Mouse (Mus musculus) thymus, postnatal 4 days (tissue): ENCODE results near the gene Sgsm1.

Source experiments
- DNase-seq: peaks from one replicate; pipeline ENCODE4 v3.0.0; 2021

Sgsm1 gene

DNA sequence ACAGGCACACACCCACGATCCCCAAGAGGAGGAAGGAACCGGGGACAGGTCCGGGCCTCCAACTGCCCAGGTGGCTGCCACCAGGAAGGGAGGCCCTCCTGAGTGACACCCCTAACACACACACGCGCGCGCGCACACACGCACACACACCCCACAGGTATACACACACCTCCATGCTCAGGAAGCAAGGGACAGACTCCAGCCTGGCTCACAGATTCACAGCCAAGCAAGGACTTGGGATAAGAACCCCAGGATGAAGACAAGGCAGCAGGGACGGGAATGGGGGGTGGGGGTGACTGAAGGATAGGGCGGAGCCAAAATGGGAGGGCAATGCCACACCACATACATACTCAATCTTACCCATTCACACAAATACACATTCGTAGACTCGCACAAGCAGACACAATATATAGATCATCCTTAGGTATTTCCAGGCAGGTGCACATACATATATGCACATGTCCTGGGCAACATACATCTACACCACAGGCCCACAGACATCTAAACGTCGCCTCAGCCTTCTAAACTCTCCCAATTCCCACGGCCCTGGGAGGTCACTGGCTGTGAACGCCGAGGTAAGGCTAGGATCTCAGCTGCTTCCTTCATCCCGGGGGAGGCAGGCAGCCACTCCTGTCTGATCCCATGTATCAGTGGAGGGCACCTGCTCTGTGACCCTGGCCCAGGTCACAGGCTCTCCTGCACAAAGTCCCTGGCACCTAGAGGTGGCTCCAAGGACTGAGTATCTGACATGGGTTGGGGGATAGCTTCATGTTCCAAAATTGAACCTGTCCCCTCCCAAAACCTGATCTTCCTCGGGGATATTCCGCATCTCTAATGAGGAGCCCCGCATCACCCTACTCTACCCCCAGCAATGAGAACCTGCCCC lies 852 bp downstream of the Sgsm1 start:
- no peak for DNase-seq

GRCm38 (mm10) chr5:113306750-113307477 lies 3.7 kb downstream of the Sgsm1 start:
- no peak for DNase-seq

DNA sequence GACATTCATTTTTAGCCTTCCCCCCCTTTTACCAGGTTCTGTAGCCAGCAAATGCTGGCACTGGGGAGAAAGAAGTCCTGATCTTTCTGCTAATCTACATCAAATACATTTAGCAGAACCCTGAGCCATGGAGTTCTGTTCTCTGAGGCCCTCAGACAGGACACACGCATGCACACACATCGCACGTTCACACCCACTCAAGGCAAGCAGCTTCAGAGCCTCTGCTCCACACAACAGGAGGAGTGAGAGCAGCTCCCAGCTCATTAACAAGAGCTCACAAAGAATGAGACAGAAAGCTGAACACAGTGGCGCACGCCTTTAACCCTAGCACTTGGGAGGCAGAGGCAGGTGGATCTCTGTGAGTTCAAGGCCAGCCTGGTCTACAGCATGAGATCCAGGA lies 6.1 kb downstream of the Sgsm1 start:
- DNase-seq: no peak

DNA sequence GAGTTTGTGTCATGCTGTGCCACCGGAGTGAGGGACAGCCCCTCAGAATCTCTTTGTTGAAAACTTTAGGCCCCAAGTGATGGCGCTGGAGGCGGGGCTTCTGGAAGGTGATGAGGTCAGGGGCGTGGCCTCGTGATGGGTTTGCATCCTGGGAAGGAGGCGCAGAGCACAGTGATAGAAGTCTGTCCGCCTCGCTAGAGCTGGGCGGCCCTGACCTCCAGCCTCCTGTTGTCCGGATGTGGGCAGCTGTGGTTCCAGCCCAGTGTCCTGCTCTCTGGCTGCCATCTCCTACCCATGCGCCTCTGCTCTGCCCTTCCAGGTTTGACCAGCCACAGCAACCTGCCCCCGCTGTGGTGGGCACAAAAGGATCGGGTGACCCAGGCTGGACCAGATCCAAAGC lies 8.7 kb downstream of the Sgsm1 start:
- no peak for DNase-seq

DNA sequence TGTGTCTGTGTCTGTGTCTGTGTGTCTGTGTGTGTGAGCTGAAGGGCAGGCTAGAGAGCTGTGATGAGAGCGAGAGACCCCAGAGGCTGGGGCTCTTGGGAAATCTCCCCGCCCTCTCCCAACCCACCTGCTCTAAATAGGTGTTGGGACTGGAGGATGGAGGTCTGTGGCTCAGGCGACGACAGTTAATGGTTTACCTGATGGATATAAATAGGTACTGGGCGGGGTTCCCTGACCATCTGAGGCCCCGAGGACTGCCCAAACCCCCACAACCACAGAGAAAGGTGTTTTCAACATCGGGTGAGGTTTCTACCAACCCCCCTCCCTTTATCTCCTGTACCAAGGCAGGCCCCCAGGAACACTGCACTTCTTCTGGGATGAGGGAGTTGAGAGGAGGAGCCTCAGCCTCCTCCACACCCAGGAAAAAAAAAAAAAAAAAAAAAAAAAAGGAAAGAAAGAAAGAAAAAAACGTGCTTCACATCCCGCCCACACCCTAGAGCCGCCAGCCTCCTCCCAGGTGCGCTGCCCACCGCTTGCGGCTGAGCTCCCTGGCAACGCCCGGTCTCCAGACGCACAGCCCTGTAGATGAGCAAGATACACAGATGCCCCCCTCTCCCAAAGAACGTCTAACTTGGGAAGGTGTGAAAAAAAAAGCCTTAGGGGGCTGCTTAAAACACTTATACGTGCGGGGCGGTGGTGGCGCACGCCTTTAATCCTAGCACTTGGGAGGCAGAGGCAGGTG lies 10.3 kb downstream of the Sgsm1 start:
- DNase-seq: no peak

GRCm38 (mm10) chr5:113299433-113299832 lies 11.2 kb downstream of the Sgsm1 start:
- no peak for DNase-seq

- no peak for DNase-seq
Observed at GRCm38 (mm10) chr5:113298826-113299225, 11.8 kb downstream of the Sgsm1 start.

GRCm38 (mm10) chr5:113298040-113298439 lies 12.5 kb downstream of the Sgsm1 start:
- no peak for DNase-seq

DNA sequence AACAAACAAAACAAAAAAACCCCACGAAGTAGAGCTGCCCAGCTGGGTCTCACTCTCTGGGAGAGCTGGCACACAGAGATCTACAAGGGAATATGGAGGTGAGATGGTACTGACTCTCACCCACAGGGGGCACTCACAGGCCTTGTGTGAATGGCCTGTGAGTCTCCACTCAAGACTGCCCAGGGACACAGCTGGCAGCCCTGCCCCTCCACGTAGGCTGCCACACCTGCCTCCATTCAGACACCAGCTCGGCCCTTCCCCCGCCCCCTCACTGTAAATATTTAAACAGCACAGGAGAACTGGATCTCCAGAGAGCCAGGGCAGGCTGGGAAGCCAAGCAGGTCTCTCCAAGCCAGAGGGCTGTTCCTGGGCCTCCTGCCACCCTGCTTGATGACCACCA lies 14.8 kb downstream of the Sgsm1 start:
- no peak for DNase-seq

GRCm38 (mm10) chr5:113294575-113294974 lies 16.0 kb downstream of the Sgsm1 start:
- no peak for DNase-seq

- no peak for DNase-seq
Observed at GRCm38 (mm10) chr5:113293446-113293845, 17.1 kb downstream of the Sgsm1 start.

DNA sequence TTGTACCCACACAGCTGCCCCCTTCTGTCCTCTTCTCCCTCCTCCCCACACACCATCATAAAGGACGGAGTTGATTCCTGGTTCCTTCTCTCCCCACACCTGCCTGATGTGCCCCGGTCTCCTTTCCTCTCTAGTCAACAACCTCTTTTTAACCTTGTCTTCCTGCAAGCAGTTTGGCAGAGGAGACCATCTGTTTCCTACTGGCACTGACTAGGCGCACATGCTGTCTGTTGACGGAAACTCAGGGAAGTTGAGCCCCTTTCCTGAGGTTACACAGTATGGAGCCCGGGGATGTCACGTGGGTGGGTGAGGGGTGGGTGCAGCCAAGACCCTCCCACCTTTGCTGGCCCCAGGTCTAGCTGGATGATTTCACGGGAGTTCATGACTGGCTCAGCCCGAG lies 17.8 kb downstream of the Sgsm1 start:
- DNase-seq: no peak

DNA sequence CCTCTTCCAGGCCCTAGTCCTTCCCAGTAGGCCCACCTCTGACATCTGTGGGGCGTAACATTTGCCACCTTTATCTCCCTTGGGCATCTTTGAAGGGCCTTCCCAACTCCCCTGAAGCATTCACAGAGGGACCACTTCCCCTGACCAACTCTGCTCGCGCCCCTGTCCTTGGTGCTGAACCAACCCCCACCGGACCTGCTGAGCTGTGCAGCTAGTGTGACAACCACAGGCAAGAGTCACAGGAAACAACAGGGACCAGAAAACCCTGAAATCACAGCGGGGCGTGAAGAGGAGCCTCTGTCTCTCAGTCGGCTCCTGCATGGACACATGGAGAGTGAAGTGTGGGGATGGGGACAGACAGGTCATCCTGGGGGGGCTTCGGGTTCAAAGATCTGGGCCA lies 18.4 kb downstream of the Sgsm1 start:
- DNase-seq: peak; percentile 53

GRCm38 (mm10) chr5:113291125-113291524 lies 19.5 kb downstream of the Sgsm1 start:
- DNase-seq: no peak

GRCm38 (mm10) chr5:113290149-113290548 lies 20.4 kb downstream of the Sgsm1 start:
- DNase-seq: no peak

DNA sequence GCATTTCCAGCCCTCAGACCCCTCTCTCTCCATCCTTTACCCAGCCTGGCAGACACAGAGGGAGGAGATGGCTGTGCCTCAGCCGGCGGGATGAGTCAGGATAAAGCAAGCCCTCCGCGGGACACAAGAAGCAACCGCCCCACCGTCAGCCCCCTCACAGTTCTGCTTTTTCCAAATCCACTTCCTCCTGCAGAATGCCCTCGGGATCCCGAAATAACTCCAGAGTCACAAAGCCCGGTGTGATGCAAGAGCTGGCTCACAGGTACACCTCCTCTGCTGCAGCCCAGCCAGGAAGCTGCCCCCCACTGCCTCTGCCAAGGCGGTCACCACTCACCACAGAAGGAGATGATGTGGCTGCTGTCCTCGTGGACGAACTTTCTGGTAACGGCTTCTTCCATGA lies 22.1 kb downstream of the Sgsm1 start:
- no peak for DNase-seq

- no peak for DNase-seq
Observed at GRCm38 (mm10) chr5:113287762-113288161, 22.8 kb downstream of the Sgsm1 start.

DNA sequence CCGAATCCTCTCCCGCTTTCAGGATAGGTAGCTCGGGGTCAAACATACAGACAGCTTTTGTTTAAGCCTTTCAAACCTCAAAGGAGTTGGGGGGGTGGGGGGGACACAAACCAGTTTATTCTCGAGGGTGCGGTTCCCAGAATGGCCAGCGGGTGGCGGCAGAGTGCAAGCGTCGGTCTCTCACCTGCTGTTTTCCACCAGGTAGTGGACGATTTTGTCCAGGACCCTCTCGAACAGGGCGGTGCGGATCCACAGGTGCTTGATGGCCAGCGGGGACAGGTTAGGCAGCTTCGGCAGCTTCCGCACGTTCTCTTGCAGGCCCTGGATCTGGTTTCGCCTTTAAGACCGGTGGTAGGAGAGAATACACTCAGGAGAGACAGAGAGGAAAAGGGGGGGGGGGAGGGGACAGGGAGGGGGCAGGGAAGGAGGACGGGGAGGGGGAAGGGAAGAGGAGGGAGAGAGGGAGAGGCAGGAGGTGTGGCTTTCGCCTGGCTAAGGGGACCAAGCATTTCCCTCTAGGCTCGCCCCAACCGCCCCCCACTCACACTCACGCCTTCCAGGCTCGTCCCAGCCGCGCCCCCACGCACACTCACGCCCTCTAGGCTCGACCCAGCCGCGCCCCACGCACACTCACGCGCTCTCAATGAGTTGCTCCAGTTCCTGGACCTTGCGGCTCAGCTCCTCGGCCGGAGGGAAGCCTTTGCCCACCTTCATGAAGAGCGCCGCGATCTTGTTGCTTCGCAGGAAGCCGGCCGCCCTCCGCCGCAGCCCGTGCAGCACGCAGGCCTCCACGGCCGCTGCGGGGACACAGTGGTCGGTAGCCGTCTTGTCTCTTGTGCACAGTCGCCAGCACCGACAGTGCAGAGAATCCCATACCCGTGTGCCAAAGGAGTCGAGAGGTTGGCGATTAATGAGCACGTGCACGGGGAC lies 23.7 kb downstream of the Sgsm1 start:
- DNase-seq: peak; percentile 79

DNA sequence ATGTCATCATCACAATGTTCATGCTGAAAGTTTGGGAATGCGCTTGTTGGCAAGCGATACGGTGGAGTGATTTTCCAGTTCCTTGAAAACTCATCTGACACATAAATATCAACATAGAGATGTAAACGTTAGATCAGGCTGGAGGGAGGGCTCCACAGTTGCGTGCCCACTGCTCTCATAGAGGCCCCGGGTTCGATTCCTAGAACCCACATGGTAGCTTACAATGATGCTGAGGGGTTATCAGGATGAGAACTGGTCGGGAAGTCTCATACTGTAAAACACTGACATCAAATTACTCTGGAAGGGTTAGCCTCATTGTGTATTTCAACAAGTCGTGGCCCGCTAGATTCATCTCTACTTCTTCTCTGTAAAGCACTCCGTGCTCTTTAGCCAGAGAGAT lies 24.5 kb downstream of the Sgsm1 start:
- DNase-seq: no peak

DNA sequence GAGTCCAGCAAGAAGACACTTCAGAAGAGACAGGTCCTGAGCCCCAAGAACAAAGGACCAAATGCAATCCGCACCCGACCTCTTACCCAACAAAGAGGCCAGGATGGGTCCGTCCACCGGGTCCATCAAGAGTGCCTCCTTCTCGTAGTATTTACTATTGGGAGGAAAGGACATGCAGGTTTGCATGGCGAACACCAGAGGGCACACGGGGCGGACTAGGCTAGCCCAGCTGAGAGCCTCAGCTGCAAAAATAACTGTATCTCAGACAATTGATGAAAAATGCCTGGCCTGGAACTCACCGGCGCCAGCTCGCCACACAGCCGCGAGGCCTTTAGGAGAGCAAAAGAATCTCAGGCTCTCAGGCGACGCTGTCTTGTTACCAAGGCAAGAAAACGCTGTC lies 25.0 kb downstream of the Sgsm1 start:
- DNase-seq: no peak

GRCm38 (mm10) chr5:113283726-113284125 lies 26.9 kb downstream of the Sgsm1 start:
- DNase-seq: no peak

DNA sequence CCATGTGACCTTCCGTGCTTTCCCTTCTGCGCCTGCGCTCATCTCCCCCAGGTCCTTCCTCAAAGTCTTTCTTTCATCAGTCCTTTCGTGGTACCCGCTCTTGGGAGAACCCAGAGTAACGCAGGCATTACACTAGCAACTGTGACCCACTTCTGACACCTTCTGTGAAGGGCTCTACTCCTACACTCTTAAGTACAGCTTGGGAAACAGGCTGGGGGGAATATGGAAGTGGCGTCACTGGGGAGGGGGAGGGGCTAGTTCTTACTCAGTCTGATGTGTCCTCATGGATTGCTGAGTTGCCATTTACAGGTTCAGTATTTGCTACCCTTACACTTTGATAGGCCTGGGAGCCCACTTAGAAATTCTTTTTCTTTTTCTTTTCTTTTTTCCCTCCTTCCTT lies 29.0 kb downstream of the Sgsm1 start:
- DNase-seq: no peak
